Mouse (Mus musculus) A20 (cell line): ENCODE results near the gene Tox2.
A peak's percentile ranks its signal among the peaks of the same experiment; 100 is the strongest.

Source experiments
- DNase-seq: peaks from one replicate; pipeline ENCODE4 v3.0.0-alpha.2; 2011; ENCODE audit warnings: low read depth, low spot score

The Tox2 gene

DNA sequence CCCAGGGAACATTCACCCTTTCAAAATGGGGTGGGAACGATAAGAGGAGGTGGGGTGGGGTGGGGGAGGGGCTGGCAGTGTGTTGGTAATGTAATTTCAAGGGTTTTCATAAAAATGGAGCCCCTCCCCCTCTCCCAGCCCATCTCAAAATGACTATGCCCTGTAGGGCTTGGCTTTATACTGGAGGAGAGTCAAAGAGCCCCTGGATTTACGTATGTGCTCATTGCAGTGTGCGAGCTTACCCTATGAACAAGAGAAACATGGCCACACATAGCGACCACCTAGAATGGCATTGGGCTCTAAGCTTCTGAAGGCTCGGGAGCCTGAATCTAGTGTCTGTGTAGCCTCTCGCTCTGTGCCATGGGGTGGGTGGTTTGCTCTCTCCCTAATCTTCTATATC, 51.3 kb downstream of the Tox2 start:
- DNase-seq, result no peak

DNA sequence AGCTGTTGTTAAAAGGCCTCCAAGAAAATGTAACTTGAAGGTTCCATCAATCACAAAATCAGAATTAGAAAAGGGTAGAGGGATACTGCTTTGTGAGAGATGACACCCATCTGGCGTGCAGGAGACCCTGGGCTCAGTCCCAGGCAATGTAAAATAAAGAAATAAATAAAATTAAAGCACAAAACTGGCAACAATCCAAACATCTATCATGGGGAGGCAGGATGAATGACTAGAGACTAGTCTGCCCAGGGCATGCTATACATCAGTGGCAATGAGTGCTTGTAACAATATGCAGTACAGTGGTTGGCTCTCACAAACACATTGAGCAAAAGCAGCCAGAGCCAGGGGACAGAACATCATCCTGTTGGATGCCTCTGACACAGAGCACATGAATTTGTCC, 53.8 kb downstream of the Tox2 start:
- no peak for DNase-seq

DNA sequence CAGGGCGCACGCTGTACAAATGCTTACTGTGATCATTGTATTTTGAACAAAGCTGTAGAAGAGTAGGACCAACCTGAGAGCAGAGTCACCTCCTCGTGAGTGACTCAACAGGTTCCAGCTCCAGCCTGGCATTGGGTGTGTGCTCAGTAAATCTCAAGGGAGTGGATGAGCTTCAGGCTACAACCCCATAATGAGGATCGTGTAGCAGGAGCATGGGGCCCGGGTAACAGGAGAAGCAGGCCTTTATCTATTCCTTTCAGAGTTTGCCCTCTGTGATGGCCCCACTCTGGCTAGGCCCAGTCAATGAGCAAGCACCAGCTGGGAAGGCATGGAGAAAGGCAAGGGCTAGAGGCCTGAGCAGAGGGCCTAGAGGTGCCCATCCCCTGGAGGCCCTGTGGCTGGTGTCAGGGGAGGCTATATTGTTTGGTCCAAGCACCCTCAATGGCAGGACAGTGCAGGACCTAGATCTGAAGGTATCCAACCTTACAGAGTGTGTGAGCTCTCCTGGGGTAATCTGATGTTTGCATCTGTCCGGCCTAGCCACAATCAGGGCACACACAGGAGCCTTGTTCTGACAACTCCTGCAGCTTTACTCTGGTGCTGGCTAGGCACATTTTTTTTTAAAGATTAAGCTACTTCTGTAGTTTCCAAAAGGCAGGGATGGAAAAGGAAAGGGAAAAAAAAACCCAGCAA, 58.6 kb downstream of the Tox2 start:
- no peak for DNase-seq

DNA sequence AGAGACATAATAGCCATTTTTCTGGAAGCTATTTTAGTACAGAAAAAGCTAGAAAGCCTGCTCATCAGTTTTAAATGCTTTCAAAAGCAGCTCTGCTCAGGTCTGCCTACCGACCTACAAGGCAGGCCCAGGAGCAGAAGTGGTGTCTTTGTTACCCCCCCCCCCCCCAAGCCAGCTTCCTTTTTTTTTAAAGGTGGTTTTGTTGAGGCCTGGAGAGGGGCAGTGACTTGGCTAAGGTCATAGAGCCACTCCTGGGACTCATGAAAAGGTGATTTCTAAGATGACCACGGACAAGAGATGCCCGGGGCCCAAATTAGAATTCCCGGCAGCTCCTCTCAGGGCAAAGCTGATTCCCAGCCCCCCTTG, 59.1 kb downstream of the Tox2 start:
- DNase-seq, result no peak

DNA sequence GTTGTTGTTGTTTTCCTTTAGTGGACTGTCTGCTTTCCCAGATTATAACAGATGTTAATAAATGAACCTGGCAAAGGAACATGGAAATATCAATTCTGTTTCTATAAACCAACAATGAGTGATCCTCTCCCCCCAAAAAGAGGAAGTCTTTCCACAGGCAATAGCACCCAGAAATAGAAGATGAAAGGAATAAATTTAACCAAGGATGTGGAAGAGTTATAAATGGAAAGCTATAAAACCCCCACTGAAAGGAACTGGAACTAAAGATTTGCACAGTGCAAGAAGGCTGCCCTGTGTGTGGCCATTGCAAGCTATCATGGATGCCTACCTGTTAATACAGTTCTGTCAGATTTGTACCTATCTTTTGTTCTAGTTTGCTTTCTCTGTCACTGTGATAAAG, 64.2 kb downstream of the Tox2 start:
- DNase-seq, result no peak

DNA sequence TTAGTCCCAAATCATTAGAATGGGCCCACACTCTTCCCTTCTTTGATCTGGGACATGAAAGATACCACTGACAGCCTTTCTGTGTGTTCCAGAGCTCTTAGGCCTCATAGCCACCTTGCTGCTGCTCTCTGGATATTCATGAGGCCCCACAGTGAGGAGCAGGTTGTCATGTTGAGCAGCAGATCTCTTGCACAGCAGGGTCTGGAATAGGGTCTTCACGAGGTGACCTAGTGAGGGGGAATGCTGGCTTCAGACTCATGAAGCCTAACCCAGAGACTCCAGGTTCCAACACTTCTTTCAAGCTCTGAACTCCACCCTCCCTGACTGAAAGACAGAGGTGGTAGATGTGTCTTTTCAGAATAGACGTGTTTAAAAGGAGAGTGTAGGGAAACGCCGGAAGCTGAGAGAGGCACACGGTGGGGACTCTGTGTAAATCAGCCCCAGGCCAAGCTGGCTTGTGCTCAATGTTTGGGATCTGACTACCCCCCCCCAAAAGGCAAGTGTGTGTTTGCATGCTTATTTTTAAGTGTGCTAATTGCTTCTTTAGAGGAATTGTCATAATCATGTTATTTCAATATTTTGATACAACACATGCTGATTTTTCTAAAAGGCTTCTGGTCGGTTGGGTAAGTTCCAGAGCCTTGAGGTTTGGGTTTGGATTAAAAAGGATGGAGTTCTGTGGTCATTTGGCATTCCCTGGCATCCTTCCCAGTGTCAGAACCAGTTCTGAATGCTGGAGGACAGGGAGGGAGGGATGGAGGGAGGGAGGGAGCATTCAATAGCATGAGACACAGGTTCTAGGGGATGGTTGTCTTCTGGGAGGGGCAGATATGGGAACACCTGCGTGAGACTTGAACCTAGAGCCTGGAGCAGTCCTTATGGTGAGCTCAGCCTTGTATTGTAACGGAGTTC, 68.9 kb downstream of the Tox2 start:
- no peak for DNase-seq

DNA sequence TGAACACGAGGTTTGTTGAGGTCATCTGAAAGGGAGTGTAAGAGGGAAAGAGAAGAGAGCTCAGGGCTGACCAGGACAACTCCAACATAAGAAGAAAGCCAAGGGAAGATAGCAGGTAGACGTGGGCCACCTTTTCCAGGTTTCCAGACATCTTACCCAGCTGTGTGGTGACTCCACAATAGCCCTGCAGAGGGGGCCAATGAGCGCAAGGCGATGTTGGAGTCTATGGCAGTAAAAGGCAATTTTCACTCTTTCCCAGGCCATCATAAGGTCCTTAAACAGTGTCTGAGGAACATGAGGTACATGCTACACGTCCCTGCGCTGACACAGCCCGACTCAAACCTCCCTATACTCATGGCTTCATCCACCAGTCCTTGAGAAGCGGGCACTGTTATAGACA, 70.9 kb downstream of the Tox2 start:
- no peak for DNase-seq

DNA sequence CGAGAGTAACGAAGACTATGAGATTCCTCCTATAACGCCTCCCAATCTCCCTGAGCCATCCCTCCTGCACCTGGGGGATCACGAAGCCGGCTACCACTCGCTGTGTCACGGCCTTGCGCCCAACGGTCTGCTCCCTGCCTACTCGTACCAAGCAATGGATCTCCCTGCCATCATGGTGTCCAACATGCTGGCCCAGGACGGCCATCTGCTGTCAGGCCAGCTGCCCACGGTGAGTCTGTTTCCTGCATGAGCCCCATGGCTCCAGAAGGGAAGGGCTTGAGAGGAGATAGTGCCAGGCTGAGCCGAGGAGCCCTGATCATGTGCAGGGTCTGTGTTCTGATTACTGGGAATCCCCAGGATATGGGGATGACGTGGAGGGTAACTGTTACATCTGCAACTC, 73.1 kb downstream of the Tox2 start:
- no peak for DNase-seq

DNA sequence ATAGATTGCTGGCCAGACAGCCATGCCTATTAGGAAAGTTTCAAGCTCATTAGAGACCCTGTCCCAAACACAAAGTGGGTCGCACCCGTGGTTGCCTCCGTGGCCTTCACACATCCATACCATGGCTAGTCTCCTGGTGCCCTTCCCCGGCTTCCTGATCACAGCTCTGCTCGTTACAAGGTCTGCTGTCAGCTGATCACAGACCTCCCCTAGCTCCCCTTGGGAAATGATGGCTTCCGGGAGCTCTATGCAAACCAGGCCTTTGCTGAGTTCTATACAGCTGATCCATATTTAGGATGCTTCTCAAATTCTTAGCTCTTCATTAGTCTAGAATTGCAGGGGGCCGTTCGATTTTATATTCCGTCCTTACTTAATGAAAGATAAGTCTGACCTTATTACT, 75.1 kb downstream of the Tox2 start:
- no peak for DNase-seq

DNA sequence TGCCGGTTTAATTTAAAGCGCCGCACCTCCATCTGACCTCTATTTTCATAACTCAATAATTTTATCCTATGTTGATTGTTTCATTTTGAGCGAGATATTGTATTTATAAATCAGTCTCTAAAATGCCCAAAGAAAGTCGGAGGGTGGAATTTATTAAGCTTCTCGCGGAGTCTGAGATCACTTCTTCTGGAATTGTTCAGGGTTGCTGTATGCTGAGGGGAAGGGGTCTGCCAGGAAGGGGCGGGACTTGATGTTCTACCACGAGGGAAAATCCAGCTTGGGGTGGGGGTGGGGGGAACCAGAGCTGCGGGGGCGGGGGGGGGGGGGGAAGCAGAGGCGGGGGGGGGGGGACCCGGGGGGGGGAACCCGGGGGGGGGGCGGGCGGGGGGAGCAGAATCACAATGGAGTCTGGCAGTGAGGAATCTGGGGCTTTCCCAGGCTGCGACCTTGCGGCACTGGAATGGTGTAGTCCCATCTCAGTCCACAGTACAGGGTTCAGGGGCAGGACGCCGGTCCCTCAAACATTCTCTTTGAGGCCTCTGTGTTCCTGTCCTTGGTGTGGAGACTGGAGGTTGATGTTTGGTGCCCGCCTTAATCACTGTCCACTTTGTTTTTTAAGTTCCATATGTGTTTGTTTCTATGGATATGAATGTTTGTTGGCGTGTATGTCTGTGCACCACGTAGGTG, 77.9 kb downstream of the Tox2 start:
- DNase-seq, result no peak

DNA sequence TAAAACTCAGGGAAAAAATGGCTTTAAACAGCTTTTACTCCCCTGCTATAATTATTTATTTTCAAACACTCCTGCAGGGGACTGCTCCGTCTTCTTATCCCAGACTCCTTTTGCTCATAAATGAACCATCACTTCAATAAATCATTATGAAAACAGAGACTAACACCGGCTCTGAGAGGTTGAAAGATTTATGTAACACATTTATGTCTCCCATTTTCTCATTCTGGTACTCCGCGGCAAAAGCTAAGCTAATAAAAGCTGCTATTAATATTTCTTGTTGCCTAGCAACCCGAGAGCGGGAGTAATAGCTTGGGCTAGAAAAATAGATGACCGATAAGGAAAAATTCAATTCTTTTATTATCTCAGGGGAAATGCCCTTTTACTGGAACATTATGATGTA, 81.9 kb downstream of the Tox2 start:
- peak; percentile 26 for DNase-seq

DNA sequence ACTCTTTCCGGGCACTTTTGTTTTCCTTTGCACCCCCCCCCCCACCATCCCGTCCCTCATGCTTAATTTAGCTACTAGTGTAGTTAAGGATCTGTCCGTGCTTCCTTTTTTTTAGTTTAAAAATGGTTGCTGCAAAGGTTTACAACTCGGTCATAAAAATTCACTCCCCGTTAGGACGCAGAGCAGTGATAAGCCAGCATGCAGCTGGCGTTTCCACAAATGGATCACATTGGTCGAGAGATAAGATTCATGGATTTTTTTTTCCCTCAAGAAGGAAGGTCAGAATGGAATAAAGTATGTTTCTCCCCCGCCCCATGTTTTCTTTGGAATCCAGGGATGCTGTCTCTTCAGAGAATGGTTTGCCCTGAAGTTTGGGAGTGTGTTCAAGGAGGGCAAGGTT, 82.4 kb downstream of the Tox2 start:
- no peak for DNase-seq

DNA sequence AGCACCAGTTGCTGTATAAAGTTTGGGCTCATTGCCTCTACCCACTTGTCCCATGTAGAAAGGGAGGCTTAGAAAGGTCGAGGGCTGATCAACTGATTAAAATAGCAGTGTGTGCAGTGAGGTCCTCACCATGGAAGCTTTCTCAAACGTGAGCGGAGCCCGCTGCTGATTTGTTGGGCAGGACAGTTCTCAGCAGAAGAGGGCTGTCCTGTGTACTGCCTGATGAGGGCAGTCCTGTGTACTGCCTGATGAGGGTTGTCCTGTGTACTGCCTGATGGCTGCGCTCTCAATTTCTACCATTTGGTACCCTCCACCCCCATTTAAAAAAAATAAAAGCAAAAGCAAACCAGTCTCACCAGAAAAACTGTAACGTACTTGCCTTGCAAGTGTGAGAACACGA, 82.8 kb downstream of the Tox2 start:
- peak; percentile 84 for DNase-seq

DNA sequence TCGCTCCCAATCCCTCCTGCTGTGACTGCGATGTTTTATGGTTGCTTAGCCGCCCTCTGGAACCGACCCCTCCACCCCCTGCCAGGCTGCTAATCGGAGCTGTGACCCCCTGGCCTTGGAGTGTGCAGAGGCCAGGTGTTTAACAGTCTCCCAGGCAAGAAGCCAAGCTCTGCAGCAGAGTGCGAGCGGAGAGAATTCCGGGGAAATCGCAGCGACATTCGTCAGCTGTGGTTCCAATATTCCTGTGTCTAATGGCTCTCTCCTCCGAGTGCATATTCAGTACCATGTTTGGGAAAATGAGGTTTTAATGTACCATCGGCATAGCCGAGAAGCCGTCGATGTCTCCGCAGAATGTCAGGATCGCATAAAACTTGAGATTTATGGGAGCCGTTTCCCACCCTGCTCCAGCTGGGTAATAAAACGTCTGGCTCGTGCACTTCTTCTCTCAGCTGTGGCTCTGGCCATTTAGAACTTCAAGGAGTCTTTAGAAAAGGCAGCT, 86.0 kb downstream of the Tox2 start:
- DNase-seq, result no peak

DNA sequence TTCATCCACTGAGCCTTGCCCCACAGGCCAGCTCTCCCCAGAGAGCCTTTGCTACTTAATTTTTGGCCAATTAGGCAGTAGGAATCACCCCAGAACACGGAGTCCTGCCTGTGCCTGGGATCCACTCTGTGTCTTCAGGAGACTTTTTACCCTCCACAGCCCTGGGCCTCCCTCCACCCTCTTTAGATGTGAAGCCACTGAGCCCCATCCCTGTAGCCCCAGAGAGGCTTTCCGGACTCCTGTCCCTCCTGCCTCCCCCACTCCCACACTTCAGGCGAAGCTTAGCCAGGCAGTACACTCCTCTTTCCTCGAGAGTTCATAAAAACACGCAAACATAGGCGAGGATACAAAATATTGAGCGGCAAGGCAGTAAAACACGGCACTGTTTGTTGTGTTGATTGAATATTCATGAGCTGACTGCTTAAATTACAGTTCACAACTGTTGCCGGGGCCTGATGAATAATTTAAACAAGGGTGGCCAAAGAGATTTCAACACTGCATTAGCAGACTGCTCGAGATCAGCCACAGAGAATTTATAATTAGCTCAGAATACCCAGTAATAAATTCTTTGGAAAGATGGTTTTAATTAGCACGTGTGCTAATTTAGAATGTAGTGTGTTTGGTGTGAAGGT, 94.2 kb downstream of the Tox2 start:
- no peak for DNase-seq

DNA sequence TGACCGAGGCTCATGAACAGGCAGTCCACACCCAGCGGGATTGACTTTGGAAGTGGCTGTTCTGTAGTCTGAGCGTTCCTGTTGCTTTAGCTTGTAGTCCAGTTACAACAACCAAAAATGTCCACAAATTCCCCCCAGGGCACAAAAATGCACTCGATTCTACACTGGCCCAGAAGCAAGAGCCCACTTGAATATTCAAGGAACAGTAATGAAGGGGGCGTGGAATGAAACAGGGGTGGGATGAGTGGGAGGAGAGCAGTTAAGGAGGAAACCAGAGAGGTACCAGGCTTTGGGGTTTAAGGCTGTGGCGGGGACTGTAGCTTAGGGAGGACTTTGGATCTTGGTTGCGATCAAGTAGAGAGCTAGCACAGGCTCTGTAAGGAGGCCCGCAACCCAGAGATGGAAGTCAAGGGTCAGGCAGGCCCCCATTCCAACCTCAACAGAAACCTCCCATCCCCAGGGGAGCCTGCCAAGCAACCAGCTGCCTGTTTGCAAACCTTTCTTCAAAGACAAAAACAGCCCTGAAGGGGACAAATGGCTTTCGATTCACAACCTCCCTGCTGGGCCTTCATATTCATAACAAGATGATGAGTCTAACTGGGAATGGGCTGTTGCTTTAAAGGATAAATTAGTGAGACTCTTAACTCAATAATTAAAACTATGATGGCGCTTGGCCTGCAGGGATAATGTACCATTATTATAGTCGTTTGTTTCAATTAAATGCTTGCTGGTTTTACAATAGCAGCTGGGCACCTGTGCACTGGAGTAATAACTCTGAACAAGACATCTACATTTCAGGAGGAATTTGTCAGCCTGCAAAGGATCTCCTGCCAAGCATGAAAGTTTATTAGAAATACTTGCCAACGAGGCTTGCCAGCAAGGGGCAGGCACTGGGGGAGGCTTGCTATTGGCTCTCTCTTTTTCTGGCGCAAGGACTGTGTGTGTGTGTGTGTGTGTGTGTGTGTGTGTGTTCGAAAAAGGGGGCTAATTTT, 97.4 kb downstream of the Tox2 start:
- DNase-seq, result no peak

DNA sequence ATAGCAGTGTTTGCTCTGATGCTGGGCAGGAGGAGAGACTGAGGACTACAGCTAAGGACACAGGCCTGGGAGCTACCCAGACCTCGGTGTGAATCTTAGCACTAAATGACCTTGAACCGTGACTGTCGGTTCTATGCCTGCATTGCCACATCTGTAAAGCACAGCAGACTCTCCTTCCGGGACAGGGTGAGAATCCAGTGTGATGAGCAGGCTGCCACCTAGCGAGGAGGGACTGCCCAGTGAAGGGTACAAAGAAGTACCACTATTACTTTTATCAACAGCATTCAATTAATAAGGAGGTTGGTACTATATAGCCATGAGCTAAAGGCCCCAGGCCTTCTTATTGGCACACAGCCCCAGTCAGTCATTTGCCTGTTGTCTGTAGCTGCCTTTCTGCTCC, 98.7 kb downstream of the Tox2 start:
- peak; percentile 47 for DNase-seq

DNA sequence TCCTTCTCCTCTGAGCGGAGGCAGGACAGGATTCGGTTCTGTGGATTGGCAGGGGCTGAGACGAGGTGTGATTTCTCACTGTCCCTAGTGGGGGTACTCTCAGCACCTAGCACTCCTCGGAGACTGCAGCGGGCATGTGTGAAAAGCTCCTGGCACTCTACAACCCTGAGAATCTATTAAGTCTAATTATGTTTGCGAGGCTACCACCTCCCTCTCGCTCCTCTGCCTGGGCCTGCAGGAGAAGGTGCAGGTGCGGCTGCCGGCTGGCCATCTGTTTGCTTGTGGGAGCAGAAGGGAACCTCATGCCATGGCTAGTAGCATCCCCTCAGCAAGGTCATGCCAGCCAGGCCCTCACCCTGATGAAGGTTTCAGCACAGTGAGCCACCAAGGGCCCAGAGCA, 100.1 kb downstream of the Tox2 start:
- no peak for DNase-seq

DNA sequence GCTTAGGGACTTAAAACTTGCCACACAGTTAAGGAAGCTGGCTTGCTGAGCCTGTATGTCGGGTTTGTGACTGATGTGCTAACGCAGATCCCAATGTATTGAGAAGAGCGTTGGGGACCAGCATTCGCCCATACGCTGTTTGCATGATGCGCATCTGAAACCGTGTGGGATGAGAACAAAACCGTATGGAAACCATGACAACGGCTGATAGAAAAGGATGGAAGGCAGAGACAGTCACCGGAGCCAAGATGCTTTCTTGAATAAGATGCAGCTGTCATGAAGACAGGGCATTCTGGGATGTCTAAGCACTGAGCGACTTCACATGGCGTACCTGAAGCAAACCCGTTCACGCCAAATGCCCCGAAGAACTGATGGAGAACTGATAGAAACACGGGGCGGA, 106.5 kb downstream of the Tox2 start:
- no peak for DNase-seq

DNA sequence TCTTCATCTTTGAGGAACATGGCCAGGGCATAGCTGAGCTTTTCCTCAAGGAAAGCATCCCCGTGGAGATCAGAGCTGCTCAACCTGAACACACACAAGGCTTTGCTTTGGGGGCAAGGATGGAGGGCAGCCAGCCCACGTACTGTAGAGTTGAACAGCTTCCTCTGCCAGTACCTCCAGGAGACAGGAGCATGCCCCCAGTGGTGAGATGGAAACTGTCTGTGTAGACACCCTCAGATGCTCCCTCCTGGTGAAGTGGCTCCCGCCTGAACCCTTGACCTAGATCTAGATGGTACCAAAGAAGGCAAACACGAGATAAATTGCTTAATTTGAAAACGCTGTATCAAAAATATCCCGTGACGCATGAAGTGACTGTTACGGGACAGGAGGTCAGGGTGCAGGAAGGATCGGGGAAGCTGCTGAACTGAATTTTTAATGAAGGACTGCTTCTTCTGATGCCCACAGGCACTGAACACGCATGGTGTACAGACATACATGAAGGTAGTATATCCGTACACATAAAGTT, 107.3 kb downstream of the Tox2 start:
- DNase-seq, result peak; percentile 22

DNA sequence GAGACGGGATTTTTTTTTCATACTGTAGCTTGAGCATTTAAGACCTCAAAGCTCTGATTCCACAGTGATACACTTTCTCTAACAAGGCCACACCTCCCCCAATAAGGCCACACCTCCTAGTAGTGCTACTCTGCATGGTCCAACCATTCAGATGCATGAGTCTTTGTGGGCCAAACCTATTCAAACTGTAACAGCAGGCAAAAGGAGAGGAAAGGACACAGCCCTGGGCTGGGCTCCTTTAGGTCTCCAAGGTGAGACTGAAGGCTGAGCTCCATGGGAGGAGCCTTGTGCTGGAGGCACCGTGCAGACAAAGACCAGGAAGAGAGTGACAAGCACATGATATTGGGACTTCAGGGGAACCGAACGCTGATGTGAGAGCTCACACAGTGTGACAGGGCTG, 114.4 kb downstream of the Tox2 start:
- DNase-seq, result no peak
